Mouse (Mus musculus): Measurements from ENCODE around the gene Stambpl1. TPM values are rescaled to one million over a fixed set of nuclear protein-coding genes. Genes with fewer than 3 reads are reported as not detected.

Gene Stambpl1
- total RNA-seq, 1 experiment, result 5.1 TPM

GRCm38 (mm10) chr19:34171167-34171566 is 20.9 kb upstream of the Stambpl1 start:
- Histone ChIP-seq H3K36me3 (ENCODE audit: control insufficient read depth, insufficient read depth, low read length, poor library complexity, severe bottlenecking) (no peaks in the 10 kb centered on the region), H3K27ac (ENCODE audit: insufficient read depth, low read depth, low read length, poor library complexity, severe bottlenecking) (no peak overlapping the region), H3K4me1 (ENCODE audit: control insufficient read depth in 2 of 2, insufficient read depth in 2 of 2, low read length in 2 of 2, poor library complexity in 1 of 2) (no peaks in the 10 kb centered on the region), H3K9me3 (ENCODE audit: control insufficient read depth, insufficient read depth, low read depth, low read length) (no peaks in the 10 kb centered on the region), H3K4me3 (ENCODE audit: insufficient read depth in 1 of 2, low read depth in 1 of 2, low read length in 2 of 2, poor library complexity in 1 of 2, severe bottlenecking in 1 of 2) (no peak overlapping the region), H3K9ac (ENCODE audit: insufficient read depth, low read depth, low read length, poor library complexity, severe bottlenecking) (no peak overlapping the region)
- TF ChIP-seq CHD2 (IDR thresholded peaks at IDR 0.05; ENCODE audit: low read depth, low read length) (no peak), HCFC1 (IDR thresholded peaks at IDR 0.05; ENCODE audit: borderline replicate concordance, insufficient read depth, low read length) (no peak), MAFK (IDR thresholded peaks at IDR 0.05; ENCODE audit: insufficient read depth, low read depth, low read length) (no peak), ZNF384 (IDR thresholded peaks at IDR 0.05; ENCODE audit: low read depth, low read length) (no peak), ZC3H11A (IDR thresholded peaks at IDR 0.05; ENCODE audit: borderline replicate concordance, low read depth, low read length) (no peak)
- DNase-seq (ENCODE audit: low read depth, low spot score), result no peak
- in situ Hi-C loops (cut with MboI; ENCODE audit: low sequenced_read_pairs in 2 of 2, unreplicated experiment in 2 of 2), result no loop called here

GRCm38 (mm10) chr19:34174004-34174403 is 18.0 kb upstream of the Stambpl1 start:
- no peak for DNase-seq (ENCODE audit: low read depth, low spot score)
- no peaks in the 10 kb centered on the region for H3K9me3 ChIP-seq (ENCODE audit: control insufficient read depth, insufficient read depth, low read depth, low read length)
- H3K27ac ChIP-seq (ENCODE audit: insufficient read depth, low read depth, low read length, poor library complexity, severe bottlenecking), result no peak overlapping the region
- no peaks in the 10 kb centered on the region for H3K4me1 ChIP-seq (ENCODE audit: control insufficient read depth in 2 of 2, insufficient read depth in 2 of 2, low read length in 2 of 2, poor library complexity in 1 of 2)
- no peak overlapping the region for H3K9ac ChIP-seq (ENCODE audit: insufficient read depth, low read depth, low read length, poor library complexity, severe bottlenecking)
- TF ChIP-seq MAFK (IDR thresholded peaks at IDR 0.05; ENCODE audit: insufficient read depth, low read depth, low read length), result no peak
- no peaks in the 10 kb centered on the region for H3K36me3 ChIP-seq (ENCODE audit: control insufficient read depth, insufficient read depth, low read length, poor library complexity, severe bottlenecking)
- no peak overlapping the region for H3K4me3 ChIP-seq (ENCODE audit: insufficient read depth in 1 of 2, low read depth in 1 of 2, low read length in 2 of 2, poor library complexity in 1 of 2, severe bottlenecking in 1 of 2)
- in situ Hi-C loops (cut with MboI; ENCODE audit: low sequenced_read_pairs in 2 of 2, unreplicated experiment in 2 of 2), result no loop called here

DNA sequence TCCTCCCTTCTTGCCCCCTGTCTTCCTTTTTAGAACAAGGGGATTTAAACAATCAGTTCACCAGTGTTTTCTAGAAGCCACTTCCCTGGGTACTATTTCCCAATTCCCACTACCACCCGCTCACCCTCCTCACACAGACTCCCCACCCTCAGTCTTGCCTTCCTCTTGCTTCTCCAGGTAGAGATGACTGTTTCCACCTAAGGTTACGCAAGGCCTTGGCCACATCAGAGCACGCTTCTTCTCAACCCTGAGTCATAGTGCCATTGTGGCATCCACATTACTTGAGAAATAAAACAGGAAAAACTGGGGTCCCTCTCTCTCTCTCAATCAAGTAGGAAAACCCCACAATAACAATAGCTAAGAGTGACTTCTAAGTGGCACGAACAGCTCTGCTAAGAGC is 12.9 kb upstream of the Stambpl1 start:
- no peak for DNase-seq (ENCODE audit: low read depth, low spot score)
- Histone ChIP-seq H3K4me3 (ENCODE audit: insufficient read depth in 1 of 2, low read depth in 1 of 2, low read length in 2 of 2, poor library complexity in 1 of 2, severe bottlenecking in 1 of 2) (no peak overlapping the region), H3K9ac (ENCODE audit: insufficient read depth, low read depth, low read length, poor library complexity, severe bottlenecking) (no peak overlapping the region), H3K9me3 (ENCODE audit: control insufficient read depth, insufficient read depth, low read depth, low read length) (no peaks in the 10 kb centered on the region), H3K36me3 (ENCODE audit: control insufficient read depth, insufficient read depth, low read length, poor library complexity, severe bottlenecking) (no peaks in the 10 kb centered on the region), H3K27ac (ENCODE audit: insufficient read depth, low read depth, low read length, poor library complexity, severe bottlenecking) (no peak overlapping the region), H3K4me1 (ENCODE audit: control insufficient read depth in 2 of 2, insufficient read depth in 2 of 2, low read length in 2 of 2, poor library complexity in 1 of 2) (no peaks in the 10 kb centered on the region)
- TF ChIP-seq CHD2 (IDR thresholded peaks at IDR 0.05; ENCODE audit: low read depth, low read length) (no peak), MAFK (IDR thresholded peaks at IDR 0.05; ENCODE audit: insufficient read depth, low read depth, low read length) (no peak), ZC3H11A (IDR thresholded peaks at IDR 0.05; ENCODE audit: borderline replicate concordance, low read depth, low read length) (no peak), HCFC1 (IDR thresholded peaks at IDR 0.05; ENCODE audit: borderline replicate concordance, insufficient read depth, low read length) (no peak), ZNF384 (IDR thresholded peaks at IDR 0.05; ENCODE audit: low read depth, low read length) (no peak)
- in situ Hi-C loops (cut with MboI; ENCODE audit: low sequenced_read_pairs in 2 of 2, unreplicated experiment in 2 of 2), result no loop called here

- Histone ChIP-seq H3K27ac (ENCODE audit: insufficient read depth, low read depth, low read length, poor library complexity, severe bottlenecking) (no peak overlapping the region), H3K4me1 (ENCODE audit: control insufficient read depth in 2 of 2, insufficient read depth in 2 of 2, low read length in 2 of 2, poor library complexity in 1 of 2) (no peaks in the 10 kb centered on the region), H3K9ac (ENCODE audit: insufficient read depth, low read depth, low read length, poor library complexity, severe bottlenecking) (no peak overlapping the region), H3K4me3 (ENCODE audit: insufficient read depth in 1 of 2, low read depth in 1 of 2, low read length in 2 of 2, poor library complexity in 1 of 2, severe bottlenecking in 1 of 2) (no peak overlapping the region), H3K9me3 (ENCODE audit: control insufficient read depth, insufficient read depth, low read depth, low read length) (no peaks in the 10 kb centered on the region), H3K36me3 (ENCODE audit: control insufficient read depth, insufficient read depth, low read length, poor library complexity, severe bottlenecking) (no peaks in the 10 kb centered on the region)
- in situ Hi-C loops (cut with MboI; ENCODE audit: low sequenced_read_pairs in 2 of 2, unreplicated experiment in 2 of 2), result no loop called here
- TF ChIP-seq MAFK (IDR thresholded peaks at IDR 0.05; ENCODE audit: insufficient read depth, low read depth, low read length), result no peak
- no peak for TF ChIP-seq ZC3H11A (IDR thresholded peaks at IDR 0.05; ENCODE audit: borderline replicate concordance, low read depth, low read length)
- TF ChIP-seq ZNF384 (IDR thresholded peaks at IDR 0.05; ENCODE audit: low read depth, low read length), result no peak
- TF ChIP-seq CHD2 (IDR thresholded peaks at IDR 0.05; ENCODE audit: low read depth, low read length), result no peak
- no peak for TF ChIP-seq HCFC1 (IDR thresholded peaks at IDR 0.05; ENCODE audit: borderline replicate concordance, insufficient read depth, low read length)
- DNase-seq (ENCODE audit: low read depth, low spot score), result no peak
These were observed 11.7 kb upstream of the Stambpl1 start for GRCm38 (mm10) chr19:34180316-34180715.

GRCm38 (mm10) chr19:34181234-34181633 is 10.8 kb upstream of the Stambpl1 start:
- no peak for DNase-seq (ENCODE audit: low read depth, low spot score)
- TF ChIP-seq ZNF384 (IDR thresholded peaks at IDR 0.05; ENCODE audit: low read depth, low read length) (no peak), ZC3H11A (IDR thresholded peaks at IDR 0.05; ENCODE audit: borderline replicate concordance, low read depth, low read length) (no peak), HCFC1 (IDR thresholded peaks at IDR 0.05; ENCODE audit: borderline replicate concordance, insufficient read depth, low read length) (no peak), MAFK (IDR thresholded peaks at IDR 0.05; ENCODE audit: insufficient read depth, low read depth, low read length) (no peak), CHD2 (IDR thresholded peaks at IDR 0.05; ENCODE audit: low read depth, low read length) (no peak)
- Histone ChIP-seq H3K9me3 (ENCODE audit: control insufficient read depth, insufficient read depth, low read depth, low read length) (no peaks in the 10 kb centered on the region), H3K4me3 (ENCODE audit: insufficient read depth in 1 of 2, low read depth in 1 of 2, low read length in 2 of 2, poor library complexity in 1 of 2, severe bottlenecking in 1 of 2) (no peak overlapping the region), H3K9ac (ENCODE audit: insufficient read depth, low read depth, low read length, poor library complexity, severe bottlenecking) (no peak overlapping the region), H3K27ac (ENCODE audit: insufficient read depth, low read depth, low read length, poor library complexity, severe bottlenecking) (no peak overlapping the region), H3K4me1 (ENCODE audit: control insufficient read depth in 2 of 2, insufficient read depth in 2 of 2, low read length in 2 of 2, poor library complexity in 1 of 2) (no peaks in the 10 kb centered on the region), H3K36me3 (ENCODE audit: control insufficient read depth, insufficient read depth, low read length, poor library complexity, severe bottlenecking) (no peaks in the 10 kb centered on the region)
- in situ Hi-C loops (cut with MboI; ENCODE audit: low sequenced_read_pairs in 2 of 2, unreplicated experiment in 2 of 2), result no loop called here

Measured in ES-E14 (cell line).